Mouse (Mus musculus) splenic B cell, adult 2 months (primary cell): Measurements from ENCODE around the gene B4galnt1.
"Not testable (repeated sequence)": the region's sequence is repeated elsewhere in the genome, so short reads cannot be mapped to it uniquely, and the experiment has no call there.

Experiments
- DNase-seq: peaks from one replicate; pipeline ENCODE4 v3.0.0-alpha.2; 2011; ENCODE audit warnings: low read depth, low spot score
- H3K27me3 ChIP-seq: 2 replicates; pipeline ENCODE4 v1.6.1; 2012; ENCODE audit warnings: mild to moderate bottlenecking, low read length, moderate library complexity, mixed read lengths; ENCODE audit not compliant: control insufficient read depth, poor library complexity, insufficient read depth, severe bottlenecking
- H3K36me3 ChIP-seq: 2 replicates; pipeline ENCODE4 v1.6.1; 2012; ENCODE audit warnings: mild to moderate bottlenecking, low read length, moderate library complexity, mixed read lengths; ENCODE audit not compliant: control insufficient read depth, poor library complexity, insufficient read depth, severe bottlenecking

B4galnt1 gene

GRCm38 (mm10) chr10:127134394-127135035 is 30.5 kb upstream of the B4galnt1 start:
- not testable (repeated sequence) for H3K36me3 ChIP-seq, H3K27me3 ChIP-seq
- DNase-seq = peak; percentile 36

DNA sequence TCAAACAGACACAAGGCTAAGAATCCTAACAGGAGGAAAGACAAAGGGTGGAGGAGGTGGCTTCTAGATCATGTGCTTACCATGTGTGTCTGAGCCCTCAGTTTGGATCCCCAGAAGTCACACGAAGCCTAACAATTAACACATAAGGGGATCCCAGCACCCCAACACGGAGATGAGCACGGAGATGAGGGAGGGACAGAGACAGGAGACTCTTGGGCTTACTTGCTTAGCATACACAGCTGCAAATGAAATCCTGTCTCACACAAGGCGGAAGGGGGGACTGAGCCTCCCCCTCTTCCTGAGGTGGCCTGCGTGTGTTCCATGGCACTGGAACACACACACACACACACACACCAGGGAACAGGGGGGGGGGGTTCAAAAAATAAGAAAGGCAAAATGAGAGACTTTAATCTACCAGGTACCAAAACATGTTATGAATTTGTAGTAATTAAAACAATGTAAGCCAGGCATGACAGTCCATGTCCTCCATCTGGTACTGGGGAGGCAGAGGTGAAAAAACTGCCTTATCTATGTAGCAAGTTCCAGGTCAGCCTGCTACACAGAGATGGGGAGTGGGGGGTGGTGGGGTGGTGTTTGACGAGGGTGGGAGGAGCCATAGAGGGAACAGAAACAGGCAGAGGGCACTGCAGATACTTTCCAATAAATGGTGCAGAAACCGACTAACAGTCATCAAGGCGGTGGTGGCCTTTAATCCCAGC is 29.7 kb upstream of the B4galnt1 start:
- Histone ChIP-seq H3K27me3 (no peaks in the 10 kb centered on the region), H3K36me3 (no peaks in the 10 kb centered on the region)
- DNase-seq = peak; percentile 66

GRCm38 (mm10) chr10:127136510-127136909 is 28.5 kb upstream of the B4galnt1 start:
- Histone ChIP-seq H3K36me3 (no peaks in the 10 kb centered on the region), H3K27me3 (no peaks in the 10 kb centered on the region)
- peak; percentile 75 for DNase-seq

DNA sequence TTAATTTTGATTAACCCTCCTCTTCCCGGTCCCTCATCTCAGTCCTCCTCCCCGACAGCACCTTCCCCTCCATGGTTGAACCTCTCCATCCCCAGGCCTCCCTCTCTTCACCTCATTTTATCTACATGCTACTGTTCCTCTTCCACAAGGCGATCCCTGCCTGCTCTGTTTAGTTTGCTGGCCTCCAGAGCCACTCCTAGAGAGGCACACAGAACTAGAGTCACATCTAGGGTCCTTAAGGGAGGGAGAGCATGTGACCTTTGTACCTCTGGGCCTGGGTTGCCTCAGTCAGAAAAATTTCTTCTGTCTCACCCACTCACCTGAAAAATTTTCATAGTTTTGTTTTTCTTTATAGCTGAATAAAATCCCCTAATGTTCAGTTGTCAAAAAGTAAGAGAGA is 27.1 kb upstream of the B4galnt1 start:
- H3K36me3 ChIP-seq = no peaks in the 10 kb centered on the region
- H3K27me3 ChIP-seq = no peaks in the 10 kb centered on the region
- DNase-seq = no peak

GRCm38 (mm10) chr10:127138328-127139141 is 26.5 kb upstream of the B4galnt1 start:
- H3K27me3 ChIP-seq = no peaks in the 10 kb centered on the region
- DNase-seq = no peak

DNA sequence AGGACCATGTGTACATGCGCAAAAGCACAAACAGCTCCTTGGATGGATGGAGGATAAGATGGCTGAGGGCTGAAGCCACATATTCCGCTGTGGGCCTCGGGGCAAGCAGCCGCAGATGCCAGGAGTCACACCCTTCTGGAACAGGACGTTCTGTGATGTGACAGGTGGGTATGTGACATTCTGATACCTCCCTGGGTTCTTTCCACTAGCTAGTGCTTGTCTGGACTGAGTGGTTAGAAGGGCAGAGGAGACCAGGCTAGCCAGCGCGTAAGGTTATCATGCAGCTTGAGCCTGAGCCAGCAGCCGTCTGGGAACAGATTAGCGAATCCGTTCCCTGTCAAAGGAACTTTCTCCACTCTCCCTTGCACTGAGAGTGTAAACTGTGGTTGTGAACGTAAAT is 24.1 kb upstream of the B4galnt1 start:
- no peaks in the 10 kb centered on the region for H3K36me3 ChIP-seq
- no peaks in the 10 kb centered on the region for H3K27me3 ChIP-seq
- DNase-seq = no peak

More at GRCm38 (mm10) chr10:127138328-127139141, 26.5 kb upstream of the B4galnt1 start:
- H3K36me3 ChIP-seq = no peaks in the 10 kb centered on the region

- DNase-seq = peak; percentile 57
- Histone ChIP-seq H3K36me3 (no peaks in the 10 kb centered on the region), H3K27me3 (no peaks in the 10 kb centered on the region)
These were observed 23.5 kb upstream of the B4galnt1 start for GRCm38 (mm10) chr10:127141500-127141899.

GRCm38 (mm10) chr10:127143228-127143627 is 21.8 kb upstream of the B4galnt1 start:
- Histone ChIP-seq H3K27me3 (no peaks in the 10 kb centered on the region), H3K36me3 (no peaks in the 10 kb centered on the region)
- DNase-seq = no peak

DNA sequence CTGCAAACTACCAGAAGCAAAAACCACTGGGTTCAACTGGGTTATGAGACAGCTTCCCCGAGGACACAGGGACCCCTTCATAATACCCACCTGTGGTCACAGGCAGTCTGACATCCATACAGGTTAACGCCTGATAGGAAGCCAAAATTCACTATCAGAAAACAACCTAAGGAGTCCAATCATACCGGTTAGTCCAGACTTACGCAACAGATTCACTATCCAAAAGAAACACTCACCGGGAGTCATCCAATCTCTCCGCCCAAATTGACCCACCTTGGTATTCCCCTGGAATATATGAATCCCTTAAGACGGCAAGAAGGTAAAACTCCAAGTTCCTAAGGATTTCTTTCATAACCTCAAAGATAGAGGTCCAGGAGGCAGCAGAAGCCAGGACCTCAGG is 20.5 kb upstream of the B4galnt1 start:
- DNase-seq = no peak
- no peaks in the 10 kb centered on the region for H3K36me3 ChIP-seq
- H3K27me3 ChIP-seq = no peaks in the 10 kb centered on the region

DNA sequence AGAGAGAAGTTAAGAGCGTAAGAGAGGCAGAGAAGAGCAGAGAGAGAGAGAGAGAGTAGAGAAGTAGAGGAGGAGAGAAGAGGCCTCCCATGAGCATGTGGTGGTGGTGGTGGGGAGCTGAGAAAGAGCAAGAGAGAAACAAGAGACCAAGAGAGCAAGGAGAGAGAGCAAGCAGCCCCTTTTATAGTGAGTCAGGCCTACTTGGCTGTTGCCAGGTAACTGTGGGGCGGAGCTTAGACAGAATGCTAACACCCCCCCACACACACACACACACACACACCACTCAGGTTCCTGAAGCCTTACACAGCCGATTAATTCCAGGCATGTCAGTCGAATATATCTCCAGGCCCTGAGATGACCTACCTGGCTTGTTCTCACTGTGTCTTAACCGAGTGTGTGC is 19.7 kb upstream of the B4galnt1 start:
- no peak for DNase-seq

DNA sequence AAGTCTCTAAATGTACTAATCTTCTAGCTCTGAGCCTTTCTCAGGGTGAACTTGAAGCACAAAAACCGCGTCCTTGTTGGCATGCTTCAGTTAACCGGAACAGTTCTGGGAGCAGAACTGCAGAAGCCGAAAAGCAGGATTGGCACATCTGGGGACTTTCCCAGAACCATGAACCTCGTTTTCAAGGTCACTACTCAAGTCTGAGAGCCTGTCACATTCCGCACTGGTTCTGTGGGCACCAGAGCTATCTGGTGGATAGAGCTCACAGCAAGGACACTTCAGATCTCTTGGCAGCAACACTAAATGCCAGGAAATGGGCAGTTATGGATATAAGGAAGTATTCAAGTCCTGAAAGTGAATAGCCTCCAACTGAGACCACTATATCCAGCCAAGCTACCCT is 17.9 kb upstream of the B4galnt1 start:
- H3K36me3 ChIP-seq = no peaks in the 10 kb centered on the region
- H3K27me3 ChIP-seq = no peaks in the 10 kb centered on the region
- no peak for DNase-seq

More for the DNA sequence above, 19.7 kb upstream of the B4galnt1 start:
- Histone ChIP-seq H3K27me3 (no peaks in the 10 kb centered on the region), H3K36me3 (no peaks in the 10 kb centered on the region)

DNA sequence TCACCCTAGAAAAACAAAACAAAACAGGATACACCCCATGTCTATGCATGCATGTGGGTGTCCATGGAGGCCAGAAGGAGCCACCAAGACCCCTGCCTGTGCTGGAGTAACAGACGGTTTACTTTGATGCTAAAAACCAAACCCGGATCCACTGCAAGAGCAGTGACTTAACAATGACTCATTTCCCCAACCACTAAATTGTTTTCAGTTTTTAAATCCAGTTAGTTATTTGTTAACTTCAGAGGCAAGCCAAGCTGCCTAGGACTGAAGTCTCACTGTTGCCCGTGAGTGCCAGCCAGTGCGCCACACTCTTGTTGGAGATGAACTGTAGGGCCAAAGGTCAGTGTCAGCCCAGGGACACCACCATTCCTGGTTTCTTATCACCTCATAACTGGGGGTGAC is 14.6 kb upstream of the B4galnt1 start:
- H3K36me3 ChIP-seq = no peaks in the 10 kb centered on the region
- no peak for DNase-seq
- H3K27me3 ChIP-seq = no peaks in the 10 kb centered on the region

GRCm38 (mm10) chr10:127151233-127151632 is 13.8 kb upstream of the B4galnt1 start:
- H3K27me3 ChIP-seq, DNase-seq, H3K36me3 ChIP-seq: not testable (repeated sequence)

DNA sequence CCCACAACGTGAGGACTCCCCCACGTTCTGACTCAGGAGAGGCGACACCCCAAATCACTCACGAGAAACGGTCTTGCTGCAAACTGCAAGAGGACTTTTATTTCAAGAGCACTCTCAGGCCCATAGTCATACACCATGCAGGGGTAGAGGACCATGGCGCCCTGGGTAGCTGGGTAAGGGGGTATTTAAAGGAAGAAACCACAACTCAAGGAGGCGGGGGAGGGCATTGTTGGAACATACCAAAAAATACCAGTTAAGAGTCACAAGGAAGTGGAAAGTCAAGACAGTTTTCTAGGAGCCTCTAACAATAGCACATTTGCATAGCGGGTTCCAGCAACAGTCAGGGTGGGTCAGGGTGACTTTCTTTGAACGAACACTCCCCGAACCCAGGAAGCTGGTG is 12.5 kb upstream of the B4galnt1 start:
- not testable (repeated sequence) for H3K36me3 ChIP-seq, DNase-seq, H3K27me3 ChIP-seq

DNA sequence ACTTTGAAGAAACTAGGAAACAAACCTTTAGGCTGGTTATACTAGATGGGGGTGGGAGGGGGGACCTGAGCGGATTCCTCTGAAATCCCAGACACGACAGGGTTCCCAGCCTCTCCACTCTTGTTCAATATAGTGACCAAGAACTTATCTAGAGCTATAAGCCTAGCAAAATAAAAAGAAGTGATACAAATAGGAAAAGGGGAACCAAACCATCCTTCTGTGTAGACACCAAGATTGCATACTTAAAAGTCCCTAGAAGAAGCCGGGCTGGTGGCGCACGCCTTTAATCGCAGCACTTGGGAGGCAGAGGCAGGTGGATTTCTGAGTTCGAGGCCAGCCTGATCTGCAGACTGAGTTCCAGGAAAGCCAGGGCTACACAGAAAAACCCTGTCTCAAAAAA is 11.7 kb upstream of the B4galnt1 start:
- no peak for DNase-seq
- H3K27me3 ChIP-seq = no peaks in the 10 kb centered on the region
- no peaks in the 10 kb centered on the region for H3K36me3 ChIP-seq
